Mouse (Mus musculus) thymus, postnatal 0 days (tissue): ENCODE data around the gene Cnksr1. TPM values are rescaled to one million over a fixed set of nuclear protein-coding genes. Genes with fewer than 3 reads are reported as not detected.

Experiments used
- DNase-seq: peaks from one replicate; pipeline ENCODE4 v3.0.0-alpha.2; 2015; ENCODE audit warnings: low spot score
- polyA plus RNA-seq: library from polyadenylated mRNA; unstranded; fragments of >200 nt; fragmentation: Nextera tagmentation; extraction: Ambion mirVana; gene quantifications from 2 replicates; pipeline ENCODE4 v1.2.1, GENCODE M21; 2015

The Cnksr1 gene
- polyA plus RNA-seq, 1 experiment from 2014 or later: 2.5 TPM

GRCm38 (mm10) chr4:134203340-134203896 lies 34.8 kb downstream of the Cnksr1 start:
- DNase-seq: no peak

GRCm38 (mm10) chr4:134202904-134203303 lies 35.3 kb downstream of the Cnksr1 start, which contains the start of gene Gm7534:
TSS of gene Gm7534 (minus strand) at chr4:134203004.
- DNase-seq: no peak

GRCm38 (mm10) chr4:134199371-134199770 lies 38.8 kb downstream of the Cnksr1 start:
- DNase-seq: no peak

GRCm38 (mm10) chr4:134186268-134186667 lies 51.9 kb downstream of the Cnksr1 start:
- peak; percentile 8 for DNase-seq

GRCm38 (mm10) chr4:134185569-134185968 lies 52.6 kb downstream of the Cnksr1 start:
- DNase-seq: no peak

GRCm38 (mm10) chr4:134183711-134184110 lies 54.5 kb downstream of the Cnksr1 start:
- DNase-seq: no peak

- DNase-seq: no peak
Measured at GRCm38 (mm10) chr4:134181825-134182224, 56.4 kb downstream of the Cnksr1 start.

GRCm38 (mm10) chr4:134181112-134181511 lies 57.1 kb downstream of the Cnksr1 start:
- no peak for DNase-seq

Other genes starting within 250 kb of the Cnksr1 start
- gene Dhdds, start 237.5 kb downstream of the Cnksr1 start, polyA plus RNA-seq: 26.2 and 29.8 TPM in 2 replicates
- 0.04 and 0.13 TPM in 2 replicates for gene Lin28a, start 219.6 kb downstream of the Cnksr1 start, polyA plus RNA-seq
- gene Zfp683, start 184.6 kb downstream of the Cnksr1 start, polyA plus RNA-seq: 0.57 and 0.60 TPM in 2 replicates
- gene Crybg2, start 177.6 kb downstream of the Cnksr1 start, polyA plus RNA-seq: 6.1 and 6.4 TPM in 2 replicates
- 1,124 and 1,206 TPM in 2 replicates for gene Cd52, start 143.3 kb downstream of the Cnksr1 start, polyA plus RNA-seq
- 15.1 and 15.2 TPM in 2 replicates for gene Ubxn11, start 135.8 kb downstream of the Cnksr1 start, polyA plus RNA-seq
- gene Sh3bgrl3, start 109.6 kb downstream of the Cnksr1 start, polyA plus RNA-seq: 1,143 and 1,161 TPM in 2 replicates
- gene Cep85, start 51.3 kb downstream of the Cnksr1 start, polyA plus RNA-seq: 171 and 178 TPM in 2 replicates
- 0.08 and 0.21 TPM in 2 replicates for gene Gm7534, start 35.4 kb downstream of the Cnksr1 start, polyA plus RNA-seq
- 0.10 TPM in 1 of 2 replicates, not detected in the other for gene Catsper4, start 11.0 kb downstream of the Cnksr1 start, polyA plus RNA-seq
- 0.54 and 0.69 TPM in 2 replicates for gene E130218I03Rik, start 5.3 kb upstream of the Cnksr1 start, polyA plus RNA-seq
- 27.4 and 28.3 TPM in 2 replicates for gene Zfp593, start 7.2 kb upstream of the Cnksr1 start, polyA plus RNA-seq
- 0.22 TPM in 1 of 2 replicates, not detected in the other for gene Gm30191, start 8.5 kb upstream of the Cnksr1 start, polyA plus RNA-seq
- gene Grrp1, start 15.7 kb upstream of the Cnksr1 start, polyA plus RNA-seq: 3.5 and 4.4 TPM in 2 replicates
- 18.3 and 21.9 TPM in 2 replicates for gene Pdik1l, start 49.5 kb upstream of the Cnksr1 start, polyA plus RNA-seq
- 1.1 and 1.3 TPM in 2 replicates for gene Trim63, start 76.7 kb upstream of the Cnksr1 start, polyA plus RNA-seq
- 0.17 and 0.40 TPM in 2 replicates for gene Slc30a2, start 104.8 kb upstream of the Cnksr1 start, polyA plus RNA-seq
- 2.9 and 3.3 TPM in 2 replicates for gene Extl1, start 145.5 kb upstream of the Cnksr1 start, polyA plus RNA-seq
- 4.6 and 5.3 TPM in 2 replicates for gene Pafah2, start 157.9 kb upstream of the Cnksr1 start, polyA plus RNA-seq
- gene Stmn1, start 229.9 kb upstream of the Cnksr1 start, polyA plus RNA-seq: 1,989 and 2,008 TPM in 2 replicates